Mouse (Mus musculus) lung, postnatal 25 days (tissue): ENCODE data around the gene Gm44579.

ENCODE experiments used
- DNase-seq: peaks from one replicate; pipeline ENCODE4 v3.0.0; 2022; ENCODE audit warnings: low spot score

The Gm44579 gene

GRCm38 (mm10) chr15:98167645-98168621 is 52.8 kb downstream of the Gm44579 start:
- peak; percentile 63 for DNase-seq

GRCm38 (mm10) chr15:98166963-98167644 is 53.7 kb downstream of the Gm44579 start, which contains the start of gene Ccdc184:
Gene Ccdc184, plus strand, starts transcription at chr15:98167158.
- DNase-seq = no peak

GRCm38 (mm10) chr15:98165525-98165924 is 55.3 kb downstream of the Gm44579 start, which contains the start of gene Asb8:
Gene Asb8, minus strand, starts transcription at chr15:98165625.
- no peak for DNase-seq

GRCm38 (mm10) chr15:98162561-98162960 is 58.2 kb downstream of the Gm44579 start:
- no peak for DNase-seq

GRCm38 (mm10) chr15:98161026-98161805 is 59.6 kb downstream of the Gm44579 start:
- no peak for DNase-seq

- DNase-seq = no peak
These were observed 63.5 kb downstream of the Gm44579 start for GRCm38 (mm10) chr15:98157253-98157652.

GRCm38 (mm10) chr15:98155944-98156343 is 64.8 kb downstream of the Gm44579 start:
- no peak for DNase-seq

GRCm38 (mm10) chr15:98155272-98155671 is 65.5 kb downstream of the Gm44579 start:
- DNase-seq = no peak

- DNase-seq = no peak
These were observed 66.1 kb downstream of the Gm44579 start for GRCm38 (mm10) chr15:98154631-98155030.

- DNase-seq = no peak
These were observed 66.6 kb downstream of the Gm44579 start for GRCm38 (mm10) chr15:98154146-98154545.

GRCm38 (mm10) chr15:98153625-98154024 is 67.2 kb downstream of the Gm44579 start:
- peak; percentile 41 for DNase-seq

GRCm38 (mm10) chr15:98152916-98153315 is 67.9 kb downstream of the Gm44579 start:
- no peak for DNase-seq

GRCm38 (mm10) chr15:98149166-98149602 is 71.6 kb downstream of the Gm44579 start:
- DNase-seq = no peak

GRCm38 (mm10) chr15:98148356-98148755 is 72.4 kb downstream of the Gm44579 start:
- DNase-seq = no peak

- peak; percentile 93 for DNase-seq
These were observed 75.1 kb downstream of the Gm44579 start for GRCm38 (mm10) chr15:98145559-98146181.

- DNase-seq = no peak
These were observed 75.8 kb downstream of the Gm44579 start for GRCm38 (mm10) chr15:98144861-98145507.

GRCm38 (mm10) chr15:98142515-98142914 is 78.3 kb downstream of the Gm44579 start:
- DNase-seq = no peak

GRCm38 (mm10) chr15:98140809-98141208 is 80.0 kb downstream of the Gm44579 start:
- DNase-seq = no peak

- DNase-seq = no peak
These were observed 81.0 kb downstream of the Gm44579 start for GRCm38 (mm10) chr15:98139763-98140162.

GRCm38 (mm10) chr15:98136871-98137270 is 83.9 kb downstream of the Gm44579 start:
- DNase-seq = no peak
